Comparison of ENCODE assay signal across 20 mouse cellular contexts in genomic region chr7:121805811-121806496, GRCm38 (mm10). TPM values are rescaled to one million over a fixed set of nuclear protein-coding genes. Genes with fewer than 3 reads are reported as not detected.
DNase-seq lines count a peak whose midpoint lies in the region; ATAC-seq lines count a peak whose summit lies in the region.
"Had no signal": no experiment of that assay in that cellular context is flagged by ENCODE, and none has a peak within 500 bp of the region (broad histone marks: within the 10 kb centered on the region; RNA-seq: fewer than 3 reads in every experiment).

No protein-coding gene starts in this region.

- ATAC-seq in heart, embryonic 12.5 days (ENCODE audit: insufficient number of reproducible peaks, low FRiP score), result no peak
- no peak for ATAC-seq in kidney, embryonic 14.5 days (ENCODE audit: low FRiP score, low TSS enrichment)
- ATAC-seq: activated CD4-positive, CD25-positive, alpha-beta regulatory T cell, adult 4 months had no signal

- H3K9me3 ChIP-seq in heart, embryonic 12.5 days (replicated peaks), result no peaks in the 10 kb centered on the region
- H3K9me3 ChIP-seq in kidney, embryonic 14.5 days (ENCODE audit: control insufficient read depth, low read length), result no peaks in the 10 kb centered on the region
- H3K9me3 ChIP-seq: forebrain, embryonic 12.5 days; heart, embryonic 13.5 days; liver, embryonic 13.5 days; neural tube, embryonic 12.5 days had no signal

- no peaks in the 10 kb centered on the region for H3K27me3 ChIP-seq in heart, embryonic 12.5 days (replicated peaks)
- H3K27me3 ChIP-seq in kidney, embryonic 14.5 days (ENCODE audit: control insufficient read depth, insufficient read depth, low read length), result no peaks in the 10 kb centered on the region
- H3K27me3 ChIP-seq: CH12.LX; forebrain, embryonic 12.5 days; heart, embryonic 13.5 days; liver, embryonic 13.5 days; neural tube, embryonic 12.5 days had no signal

- H3K36me3 ChIP-seq in heart, embryonic 12.5 days, result no peaks in the 10 kb centered on the region
- no peaks in the 10 kb centered on the region for H3K36me3 ChIP-seq in kidney, embryonic 14.5 days (ENCODE audit: control insufficient read depth, insufficient read depth, low read length)
- H3K36me3 ChIP-seq: forebrain, embryonic 12.5 days; heart, embryonic 13.5 days; liver, embryonic 13.5 days; neural tube, embryonic 12.5 days had no signal

- DNase-seq in heart, adult 11 months, result peak; percentile 55
- DNase-seq in frontal cortex, postnatal 36 days (ENCODE audit: low spot score in 2 of 2), result peak; percentile 57 to 69
- peak; percentile 17 to 30 for DNase-seq in layer of hippocampus, postnatal 25 days (ENCODE audit: extremely low spot score in 1 of 2, low spot score in 1 of 2)
- DNase-seq in right cerebral cortex, postnatal 10 days (ENCODE audit: low spot score in 2 of 2), result peak; percentile 62 to 70
- DNase-seq in gastrocnemius, postnatal 25 days, result no peak
- DNase-seq in cerebellum, postnatal 25 days, result no peak
- DNase-seq: cerebellum, adult 18-20 months; embryo, embryonic 11 days; gastrocnemius, postnatal 10 days; heart, postnatal 4 days; liver, embryonic 13.5 days had no signal

- H3K4me3 ChIP-seq in heart, embryonic 12.5 days, result no peak overlapping the region
- H3K4me3 ChIP-seq in kidney, embryonic 14.5 days (ENCODE audit: low read length), result no peak overlapping the region
- H3K4me3 ChIP-seq: forebrain, embryonic 12.5 days; heart, embryonic 13.5 days; liver, embryonic 13.5 days; neural tube, embryonic 12.5 days had no signal

- H3K9ac ChIP-seq in heart, embryonic 12.5 days, result no peak overlapping the region
- H3K9ac ChIP-seq in kidney, embryonic 14.5 days (ENCODE audit: low read depth, low read length), result no peak overlapping the region
- H3K9ac ChIP-seq: forebrain, embryonic 12.5 days; heart, embryonic 13.5 days; liver, embryonic 13.5 days; neural tube, embryonic 12.5 days had no signal

- no peaks in the 10 kb centered on the region for H3K4me1 ChIP-seq in heart, embryonic 12.5 days (replicated peaks)
- no peaks in the 10 kb centered on the region for H3K4me1 ChIP-seq in kidney, embryonic 14.5 days (ENCODE audit: control insufficient read depth, insufficient read depth, low read length)
- H3K4me1 ChIP-seq: forebrain, embryonic 12.5 days; heart, embryonic 13.5 days; liver, embryonic 13.5 days; neural tube, embryonic 12.5 days had no signal

- H3K27ac ChIP-seq in heart, embryonic 12.5 days (ENCODE audit: poor library complexity, severe bottlenecking), result no peak overlapping the region
- H3K27ac ChIP-seq in kidney, embryonic 14.5 days (ENCODE audit: low read depth, low read length), result no peak overlapping the region
- H3K27ac ChIP-seq: forebrain, embryonic 12.5 days; heart, embryonic 13.5 days; liver, embryonic 13.5 days; neural tube, embryonic 12.5 days had no signal

- WGBS in heart, embryonic 12.5 days, result 72% methylated on average over 3 of the region's 3 CpGs
- WGBS in kidney, embryonic 14.5 days, result 88% methylated on average over 3 of the region's 3 CpGs

- H3K4me2 ChIP-seq in heart, embryonic 12.5 days, result no peak overlapping the region
- no peak overlapping the region for H3K4me2 ChIP-seq in kidney, embryonic 14.5 days (replicated peaks; ENCODE audit: low read depth, low read length)
- H3K4me2 ChIP-seq: forebrain, embryonic 12.5 days; heart, embryonic 13.5 days; liver, embryonic 13.5 days; neural tube, embryonic 12.5 days had no signal

RNA-seq across cellular contexts. Expression of gene Scnn1b, which starts 58.9 kb away (rescaled TPM):
- not detected in 2 replicates for polyA plus RNA-seq in heart, embryonic 12.5 days (2016; fragmentation: Nextera tagmentation; extraction: Ambion mirVana)
- not detected for total RNA-seq in layer of hippocampus, postnatal 25 days (2021)
- under 1 TPM in 1 of 2 experiments, not detected in 1; 0.11 TPM for total RNA-seq in gastrocnemius, postnatal 25 days (2021)
- 20.5 and 24.9 TPM in 2 replicates for polyA plus RNA-seq in kidney, embryonic 14.5 days (2014; fragmentation: Nextera tagmentation; extraction: Ambion mirVana)
- total RNA-seq: left cerebral cortex, adult 8-10 months had no signal
- polyA plus RNA-seq: activated CD4-positive, CD25-positive, alpha-beta regulatory T cell, adult 4 months; liver, embryonic 13.5 days; neural tube, embryonic 12.5 days; spleen, adult 2 months had no signal

Comparison
In these comparisons a context has a peak if more than half of its experiments do, and no peak if none do; other contexts are left out.
1. DNase-seq: peak in heart, adult 11 months (single experiment), frontal cortex, postnatal 36 days (2 of 2), layer of hippocampus, postnatal 25 days (2 of 2) and right cerebral cortex, postnatal 10 days (2 of 2); none in gastrocnemius, postnatal 25 days (single experiment) and cerebellum, postnatal 25 days (0 of 2).